Mouse (Mus musculus) thymus, adult 2 months (tissue): Measurements from ENCODE around the gene Hck.

ENCODE experiments used
- CTCF ChIP-seq: fragments of 200-500 bp; IDR thresholded peaks from 2 replicates; pipeline ENCODE4 v1.5.1; 2012; ENCODE audit warnings: mild to moderate bottlenecking, control low read depth, low read length, moderate library complexity, borderline replicate concordance; ENCODE audit not compliant: control insufficient read depth, poor library complexity, insufficient read depth; ENCODE audit errors: extremely low read depth
- POLR2A ChIP-seq: fragments of 200-500 bp; IDR thresholded peaks from 2 replicates; pipeline ENCODE4 v1.6.1; 2012; ENCODE audit warnings: mild to moderate bottlenecking, low read length, control low read depth, moderate library complexity; ENCODE audit not compliant: control insufficient read depth, poor library complexity, insufficient read depth; ENCODE audit errors: extremely low read depth

DNA sequence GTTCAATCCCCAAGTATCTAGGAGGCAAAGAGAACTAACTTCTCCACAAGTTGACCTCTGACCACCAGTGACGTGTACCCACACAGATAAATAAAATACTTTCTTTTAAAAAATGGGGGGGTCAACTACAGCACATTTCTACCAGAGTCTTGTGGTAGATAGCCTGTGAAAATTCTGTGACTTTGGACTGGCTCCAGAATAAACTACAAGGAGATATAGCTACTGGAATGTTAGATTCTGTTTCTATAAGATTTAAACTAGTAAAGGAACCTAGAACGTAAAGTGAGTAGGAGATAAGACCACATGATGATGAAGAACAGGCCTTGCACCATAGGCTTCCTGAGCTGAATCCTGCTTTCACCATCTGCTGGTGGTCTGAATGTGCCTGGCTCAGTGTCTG is 79.6 kb downstream of the Hck start:
- TF ChIP-seq CTCF (no peak), POLR2A (no peak)
